Mouse (Mus musculus) bone marrow, adult 2 months (tissue): ENCODE results near the gene Ctbp2.

ENCODE experiments used
- CTCF ChIP-seq: fragments of 200-500 bp; IDR thresholded peaks from 2 replicates; pipeline ENCODE4 v1.5.1; 2011; ENCODE audit warnings: low read length, control low read depth; ENCODE audit not compliant: control insufficient read depth, insufficient read depth
- POLR2A ChIP-seq: fragments of 200-500 bp; IDR thresholded peaks from 2 replicates; pipeline ENCODE4 v1.6.1; 2011; ENCODE audit warnings: low read depth, mild to moderate bottlenecking, control low read depth, low read length, borderline replicate concordance; ENCODE audit not compliant: control insufficient read depth

DNA sequence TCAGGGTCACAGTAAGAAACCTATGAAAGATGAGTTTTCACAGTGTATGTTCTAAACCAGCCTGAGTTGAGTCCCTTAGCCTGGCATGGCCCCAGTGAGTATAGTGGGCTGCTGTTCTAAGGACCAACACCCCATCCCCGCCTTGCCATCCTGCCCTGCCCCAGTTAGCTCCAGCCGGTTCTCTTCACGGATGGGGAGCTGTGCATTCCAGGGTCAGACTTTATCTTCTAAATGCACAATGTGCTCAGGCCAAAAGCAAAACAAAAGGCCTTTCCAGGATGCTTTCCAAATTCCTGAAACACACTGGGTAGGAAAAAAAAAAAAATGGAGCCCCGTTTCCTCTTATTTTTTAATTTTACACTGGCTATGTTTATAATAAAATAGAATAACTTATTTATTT lies 24.9 kb downstream of the Ctbp2 start:
- TF ChIP-seq CTCF (no peak), POLR2A (no peak)
